Mouse (Mus musculus) cerebellum, adult 2 months (tissue): ENCODE data around the gene Snapc2. TPM values are rescaled to one million over a fixed set of nuclear protein-coding genes. Genes with fewer than 3 reads are reported as not detected.

ENCODE experiments used
- DNase-seq, 2 experiments: peaks; one replicate each; pipeline ENCODE4 v3.0.0; 2021
- H3K27ac ChIP-seq: fragments of 200-500 bp; 2 replicates; pipeline ENCODE4 v1.5.1; 2012; ENCODE audit warnings: low read length, control low read depth, inconsistent platforms; ENCODE audit not compliant: insufficient read depth
- H3K27me3 ChIP-seq: fragments of 200-500 bp; 2 replicates; pipeline ENCODE4 v1.6.1; 2012; ENCODE audit warnings: inconsistent platforms, mild to moderate bottlenecking, low read length, moderate library complexity; ENCODE audit not compliant: control insufficient read depth, insufficient read depth
- H3K4me1 ChIP-seq: fragments of 200-500 bp; 2 replicates; pipeline ENCODE4 v1.6.1; 2011; ENCODE audit warnings: low read length; ENCODE audit not compliant: control insufficient read depth, insufficient read depth
- H3K4me3 ChIP-seq: fragments of 200-500 bp; replicated peaks from 2 replicates; pipeline ENCODE3; 2011; ENCODE audit warnings: mild to moderate bottlenecking, low read depth, low read length, control low read depth; ENCODE audit not compliant: insufficient read depth
- CTCF ChIP-seq: fragments of 200-500 bp; IDR thresholded peaks from 2 replicates; pipeline ENCODE4 v1.5.1; 2011; ENCODE audit warnings: low read depth, mild to moderate bottlenecking, control low read depth, low read length, moderate library complexity, borderline replicate concordance; ENCODE audit not compliant: insufficient read depth
- POLR2A ChIP-seq: fragments of 200-500 bp; IDR thresholded peaks from 2 replicates; pipeline ENCODE4 v1.6.1; 2011; ENCODE audit warnings: low read length, control low read depth, borderline replicate concordance; ENCODE audit not compliant: insufficient read depth
- WGBS: fragments of 180-500 bp; shearing (Covaris S2); methylation state at CpG from one replicate; pipeline ENCODE4 v1.1.7; 2018; 5-methylcytosine and 5-hydroxymethylcytosine counted together
- polyA plus RNA-seq: library from polyadenylated mRNA; depleted of rRNA; stranded (reverse); fragments of >200 nt; gene quantifications from 2 replicates; pipeline ENCODE4 v1.2.3, GENCODE M21; 2012; rRNA removed

The Snapc2 gene
- polyA plus RNA-seq, 1 experiment, result 47.0 TPM

- WGBS, result 65% methylated on average over 15 of the region's 15 CpGs
- TF ChIP-seq CTCF (peak; percentile 28; the same call in 1 of the 2 replicates), POLR2A (no peak)
- H3K27ac ChIP-seq, result no peak overlapping the region
- no peak overlapping the region for H3K4me3 ChIP-seq
- no peaks in the 10 kb centered on the region for H3K4me1 ChIP-seq
- no peaks in the 10 kb centered on the region for H3K27me3 ChIP-seq
- no peak for DNase-seq
Measured at GRCm38 (mm10) chr8:4267627-4268026, 14.7 kb downstream of the Snapc2 start.

- peaks cover under 1% of the 10 kb centered on the region; the same call in 1 of the 2 replicates for H3K4me1 ChIP-seq
- no peak for DNase-seq
- H3K27me3 ChIP-seq, result no peaks in the 10 kb centered on the region
- TF ChIP-seq CTCF (no peak), POLR2A (no peak)
- no peak overlapping the region for H3K4me3 ChIP-seq
- WGBS, result 31% methylated on average over 6 of the region's 6 CpGs
- no peak overlapping the region for H3K27ac ChIP-seq
Measured at GRCm38 (mm10) chr8:4269609-4270008, 16.7 kb downstream of the Snapc2 start.

- peak; percentile 95 to 98 for DNase-seq
- Histone ChIP-seq H3K27ac (peak within 1 kb of the TSS; percentile 76), H3K4me1 (peaks cover 2% of the 10 kb centered on the region; the same call in 1 of the 2 replicates), H3K4me3 (peak within 1 kb of the TSS; percentile 86), H3K27me3 (no peaks in the 10 kb centered on the region)
- under 1% methylated on average over 39 of the region's 39 CpGs for WGBS
- no peak for TF ChIP-seq CTCF
- peak; percentile 80; the same call in 1 of the 2 replicates for TF ChIP-seq POLR2A
Measured at GRCm38 (mm10) chr8:4275275-4276110, 22.6 kb downstream of the Snapc2 start, which contains the start of gene Timm44. TSS of gene Timm44 (minus strand) at chr8:4275913.

- Histone ChIP-seq H3K27me3 (no peaks in the 10 kb centered on the region), H3K4me3 (peak overlapping the region; percentile 86), H3K4me1 (peaks cover 2% of the 10 kb centered on the region; the same call in 1 of the 2 replicates), H3K27ac (peak overlapping the region; percentile 76)
- 20% methylated on average over 9 of the region's 9 CpGs for WGBS
- TF ChIP-seq POLR2A, result no peak
- TF ChIP-seq CTCF, result no peak
- DNase-seq, result no peak
Measured at GRCm38 (mm10) chr8:4276111-4276465, 23.2 kb downstream of the Snapc2 start.

GRCm38 (mm10) chr8:4292738-4293137, 39.9 kb downstream of the Snapc2 start:
- TF ChIP-seq POLR2A, result no peak
- no peak for TF ChIP-seq CTCF
- H3K4me1 ChIP-seq, result no peaks in the 10 kb centered on the region
- H3K27me3 ChIP-seq, result no peaks in the 10 kb centered on the region
- no peak overlapping the region for H3K27ac ChIP-seq
- no peak for DNase-seq
- 77% methylated on average over 5 of the region's 5 CpGs for WGBS
- H3K4me3 ChIP-seq, result no peak overlapping the region

GRCm38 (mm10) chr8:4297822-4298221, 44.9 kb downstream of the Snapc2 start:
- 92% methylated on average over 4 of the region's 4 CpGs for whole genome bisulfite sequencing
- TF ChIP-seq CTCF (no peak), POLR2A (no peak)
- Histone ChIP-seq H3K27me3 (no peaks in the 10 kb centered on the region), H3K27ac (no peak overlapping the region), H3K4me3 (no peak overlapping the region), H3K4me1 (no peaks in the 10 kb centered on the region)
- DNase-seq, result no peak

GRCm38 (mm10) chr8:4304124-4304547, 51.3 kb downstream of the Snapc2 start:
- 79% methylated on average over 3 of the region's 3 CpGs for WGBS
- no peaks in the 10 kb centered on the region for H3K27me3 ChIP-seq
- TF ChIP-seq POLR2A, result no peak
- no peak for TF ChIP-seq CTCF
- no peak for DNase-seq
- no peak overlapping the region for H3K4me3 ChIP-seq
- no peak overlapping the region for H3K27ac ChIP-seq
- no peaks in the 10 kb centered on the region for H3K4me1 ChIP-seq

Other genes with a start within 250 kb of the Snapc2 start
- gene Cd209f, start 147.2 kb upstream of the Snapc2 start, polyA plus RNA-seq, result 0.38 and 0.46 TPM in 2 replicates
- 0.20 and 0.21 TPM in 2 replicates for gene Cd209g, start 119.0 kb upstream of the Snapc2 start, polyA plus RNA-seq
- gene Evi5l, start 86.5 kb upstream of the Snapc2 start, polyA plus RNA-seq, result 66.5 and 73.3 TPM in 2 replicates
- gene Prr36, start 35.6 kb upstream of the Snapc2 start, polyA plus RNA-seq, result 8.2 and 8.6 TPM in 2 replicates
- gene Lrrc8e, start 26.3 kb upstream of the Snapc2 start, polyA plus RNA-seq, result 0.02 TPM in 1 of 2 replicates, not detected in the other
- gene Map2k7, start 14.3 kb upstream of the Snapc2 start, polyA plus RNA-seq, result 85.2 and 86.7 TPM in 2 replicates
- gene Gm49320, start 14.2 kb upstream of the Snapc2 start, polyA plus RNA-seq, result 8.6 and 9.4 TPM in 2 replicates
- gene Tgfbr3l, start 4.9 kb upstream of the Snapc2 start, polyA plus RNA-seq, result 32.6 and 39.8 TPM in 2 replicates
- 21.8 and 24.1 TPM in 2 replicates for gene Ctxn1, start 6.2 kb downstream of the Snapc2 start, polyA plus RNA-seq
- gene Timm44, start 22.8 kb downstream of the Snapc2 start, polyA plus RNA-seq, result 91.5 and 98.4 TPM in 2 replicates
- 16.9 and 17.2 TPM in 2 replicates for gene Ccl25, start 72.1 kb downstream of the Snapc2 start, polyA plus RNA-seq
- 36.8 and 37.3 TPM in 2 replicates for gene Elavl1, start 72.3 kb downstream of the Snapc2 start, polyA plus RNA-seq
- 47.3 and 48.5 TPM in 2 replicates for gene Cers4, start 239.9 kb downstream of the Snapc2 start, polyA plus RNA-seq